ENCODE assay signal across 13 mouse cellular contexts in genomic region chr16:39158893-39159292, GRCm38 (mm10).
"Had no signal": no experiment of that assay in that cellular context is flagged by ENCODE, and none has a peak within 500 bp of the region (broad histone marks: within the 10 kb centered on the region; RNA-seq: fewer than 3 reads in every experiment).

No protein-coding gene starts in this region.

- H3K27ac ChIP-seq: kidney, embryonic 15.5 days; left cerebral cortex, adult 2 months; limb, embryonic 13.5 days; liver, embryonic 15.5 days; midbrain, embryonic 10.5 days; neural tube, embryonic 13.5 days; stomach, postnatal 0 days had no signal

- H3K9ac ChIP-seq: kidney, embryonic 15.5 days; limb, embryonic 13.5 days; liver, embryonic 15.5 days; neural tube, embryonic 13.5 days had no signal

- H3K4me3 ChIP-seq: kidney, embryonic 15.5 days; left cerebral cortex, adult 2 months; limb, embryonic 13.5 days; liver, embryonic 15.5 days; midbrain, embryonic 10.5 days; neural tube, embryonic 13.5 days had no signal

- H3K4me2 ChIP-seq: kidney, embryonic 15.5 days; limb, embryonic 13.5 days; liver, embryonic 15.5 days; neural tube, embryonic 13.5 days had no signal

- H3K27me3 ChIP-seq: kidney, embryonic 15.5 days; limb, embryonic 13.5 days; liver, embryonic 15.5 days; neural tube, embryonic 13.5 days had no signal

- H3K4me1 ChIP-seq: kidney, embryonic 15.5 days; limb, embryonic 13.5 days; liver, embryonic 15.5 days; midbrain, embryonic 10.5 days; neural tube, embryonic 13.5 days had no signal

- DNase-seq: kidney, adult 18-20 months; kidney, postnatal 25 days; lung, adult 2 months; lung, postnatal 4 days; thymus, postnatal 4 days had no signal

- H3K9me3 ChIP-seq: kidney, embryonic 15.5 days; limb, embryonic 13.5 days; liver, embryonic 15.5 days; midbrain, embryonic 10.5 days; neural tube, embryonic 13.5 days had no signal

- H3K36me3 ChIP-seq: kidney, embryonic 15.5 days; limb, embryonic 13.5 days; liver, embryonic 15.5 days; midbrain, embryonic 10.5 days; neural tube, embryonic 13.5 days had no signal

- ATAC-seq: lung, postnatal 0 days had no signal
